Mouse (Mus musculus): ENCODE results near the gene Sstr2. TPM values are rescaled to one million over a fixed set of nuclear protein-coding genes. Genes with fewer than 3 reads are reported as not detected.

The Sstr2 gene
- polyA plus RNA-seq, 1 experiment, result 0.86 TPM

- Histone ChIP-seq H3K4me3 (ENCODE audit: insufficient read depth, low read length) (no peak overlapping the region), H3K27ac (ENCODE audit: insufficient read depth, low read length) (no peak overlapping the region), H3K4me1 (ENCODE audit: control insufficient read depth, insufficient read depth, low read length) (no peaks in the 10 kb centered on the region)
- TF ChIP-seq CTCF (IDR thresholded peaks at IDR 0.05; ENCODE audit: borderline replicate concordance, insufficient read depth, low read length) (no peak), POLR2A (IDR thresholded peaks at IDR 0.05; ENCODE audit: low read depth, low read length) (no peak)
Measured at GRCm38 (mm10) chr11:113632303-113632702, 13.2 kb downstream of the Sstr2 start.

DNA sequence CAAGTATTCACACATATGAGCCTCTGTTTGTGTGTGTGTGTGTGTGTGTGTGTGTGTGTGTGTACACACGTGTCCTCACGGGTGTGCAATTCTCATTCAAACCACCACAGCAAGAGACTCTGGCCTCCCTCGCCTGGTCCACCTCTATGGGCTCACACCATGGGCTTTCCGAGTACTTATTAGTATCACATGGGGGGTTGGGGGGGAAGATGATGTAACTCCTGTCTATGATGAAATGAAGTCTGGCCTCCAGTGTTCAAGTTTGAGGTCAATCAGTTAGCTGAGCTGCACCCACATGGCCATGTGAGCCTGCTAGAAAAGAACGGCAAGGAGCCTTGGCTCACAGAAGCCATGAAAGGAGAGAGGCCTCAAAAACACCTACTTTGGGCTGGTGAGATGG, 14.3 kb downstream of the Sstr2 start:
- no peak for TF ChIP-seq POLR2A (IDR thresholded peaks at IDR 0.05; ENCODE audit: low read depth, low read length)
- no peak for TF ChIP-seq CTCF (IDR thresholded peaks at IDR 0.05; ENCODE audit: borderline replicate concordance, insufficient read depth, low read length)

DNA sequence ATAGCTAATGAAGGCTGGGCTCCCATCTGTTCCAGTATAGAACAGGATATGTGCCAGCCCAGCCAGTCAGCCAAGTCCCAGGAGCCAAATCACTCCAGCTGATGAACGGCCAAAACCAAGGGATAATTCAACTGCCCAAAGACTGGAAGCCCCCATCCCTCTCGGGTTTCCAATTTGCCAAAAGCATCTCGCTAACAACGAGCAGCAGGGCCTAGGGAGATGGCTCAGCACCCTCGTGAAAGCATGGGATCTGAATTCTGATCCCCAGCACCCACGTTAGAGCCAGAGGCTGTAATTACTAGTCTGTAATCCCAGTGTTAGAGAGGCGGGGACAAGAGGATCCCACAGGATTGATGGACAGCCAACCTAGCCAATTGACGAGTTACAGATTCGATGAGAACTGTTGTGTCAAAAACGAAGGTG, 15.6 kb downstream of the Sstr2 start:
- no peaks in the 10 kb centered on the region for H3K4me1 ChIP-seq (ENCODE audit: control insufficient read depth, insufficient read depth, low read length)
- H3K27ac ChIP-seq (ENCODE audit: insufficient read depth, low read length), result no peak overlapping the region
- TF ChIP-seq CTCF (IDR thresholded peaks at IDR 0.05; ENCODE audit: borderline replicate concordance, insufficient read depth, low read length) (no peak), POLR2A (IDR thresholded peaks at IDR 0.05; ENCODE audit: low read depth, low read length) (no peak)
- H3K4me3 ChIP-seq (ENCODE audit: insufficient read depth, low read length), result no peak overlapping the region

More for the DNA sequence above, 14.3 kb downstream of the Sstr2 start:
- Histone ChIP-seq H3K4me1 (ENCODE audit: control insufficient read depth, insufficient read depth, low read length) (no peaks in the 10 kb centered on the region), H3K4me3 (ENCODE audit: insufficient read depth, low read length) (no peak overlapping the region), H3K27ac (ENCODE audit: insufficient read depth, low read length) (no peak overlapping the region)

DNA sequence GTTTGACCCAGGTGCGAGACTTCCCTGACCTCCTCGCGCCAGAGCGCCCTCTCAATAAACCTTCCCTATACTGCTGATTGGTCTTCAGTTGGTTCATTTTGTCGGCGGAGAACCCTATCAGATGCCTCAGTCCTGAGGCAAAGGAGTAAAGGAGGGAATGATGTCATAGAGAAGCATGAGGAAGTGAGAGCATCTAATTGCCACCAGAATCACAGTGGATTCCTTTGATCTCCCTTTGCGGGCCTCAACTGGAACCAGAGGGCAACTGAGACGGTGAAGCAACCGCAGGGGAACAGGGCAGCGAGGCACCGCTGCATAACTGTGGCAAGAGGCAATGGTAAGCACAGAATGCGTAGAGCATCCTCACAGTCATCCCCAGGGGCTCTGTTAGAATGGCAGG, 19.5 kb downstream of the Sstr2 start:
- Histone ChIP-seq H3K27ac (ENCODE audit: insufficient read depth, low read length) (no peak overlapping the region), H3K4me1 (ENCODE audit: control insufficient read depth, insufficient read depth, low read length) (no peaks in the 10 kb centered on the region), H3K4me3 (ENCODE audit: insufficient read depth, low read length) (no peak overlapping the region)
- TF ChIP-seq POLR2A (IDR thresholded peaks at IDR 0.05; ENCODE audit: low read depth, low read length), result no peak
- TF ChIP-seq CTCF (IDR thresholded peaks at IDR 0.05; ENCODE audit: borderline replicate concordance, insufficient read depth, low read length), result no peak

DNA sequence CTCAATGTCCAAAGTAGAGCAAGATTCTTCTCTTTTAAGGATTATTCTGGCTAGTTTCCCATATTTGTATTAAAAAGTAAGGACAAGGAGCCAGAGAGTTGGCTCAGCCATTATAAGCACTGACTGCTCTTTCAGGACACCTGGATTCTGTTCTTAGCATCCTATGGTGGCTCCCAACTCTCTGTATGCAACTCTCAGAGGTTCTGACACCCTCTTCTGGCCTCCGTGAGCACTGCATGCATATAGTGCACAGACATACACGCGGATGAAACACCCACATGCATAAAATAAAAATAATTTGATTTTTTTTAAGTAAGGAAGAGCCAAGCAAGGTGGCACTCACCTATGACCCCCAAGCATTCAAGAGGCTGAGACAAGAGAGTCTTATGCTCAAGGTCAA, 26.0 kb downstream of the Sstr2 start:
- Histone ChIP-seq H3K27ac (ENCODE audit: insufficient read depth, low read length) (no peak overlapping the region), H3K4me1 (ENCODE audit: control insufficient read depth, insufficient read depth, low read length) (no peaks in the 10 kb centered on the region), H3K4me3 (ENCODE audit: insufficient read depth, low read length) (no peak overlapping the region)
- TF ChIP-seq CTCF (IDR thresholded peaks at IDR 0.05; ENCODE audit: borderline replicate concordance, insufficient read depth, low read length) (no peak), POLR2A (IDR thresholded peaks at IDR 0.05; ENCODE audit: low read depth, low read length) (no peak)

- TF ChIP-seq CTCF (IDR thresholded peaks at IDR 0.05; ENCODE audit: borderline replicate concordance, insufficient read depth, low read length) (peak; percentile 97), POLR2A (IDR thresholded peaks at IDR 0.05; ENCODE audit: low read depth, low read length) (no peak)
- Histone ChIP-seq H3K4me1 (ENCODE audit: control insufficient read depth, insufficient read depth, low read length) (no peaks in the 10 kb centered on the region), H3K4me3 (ENCODE audit: insufficient read depth, low read length) (no peak overlapping the region), H3K27ac (ENCODE audit: insufficient read depth, low read length) (no peak overlapping the region)
Measured at GRCm38 (mm10) chr11:113648152-113648551, 29.0 kb downstream of the Sstr2 start.

DNA sequence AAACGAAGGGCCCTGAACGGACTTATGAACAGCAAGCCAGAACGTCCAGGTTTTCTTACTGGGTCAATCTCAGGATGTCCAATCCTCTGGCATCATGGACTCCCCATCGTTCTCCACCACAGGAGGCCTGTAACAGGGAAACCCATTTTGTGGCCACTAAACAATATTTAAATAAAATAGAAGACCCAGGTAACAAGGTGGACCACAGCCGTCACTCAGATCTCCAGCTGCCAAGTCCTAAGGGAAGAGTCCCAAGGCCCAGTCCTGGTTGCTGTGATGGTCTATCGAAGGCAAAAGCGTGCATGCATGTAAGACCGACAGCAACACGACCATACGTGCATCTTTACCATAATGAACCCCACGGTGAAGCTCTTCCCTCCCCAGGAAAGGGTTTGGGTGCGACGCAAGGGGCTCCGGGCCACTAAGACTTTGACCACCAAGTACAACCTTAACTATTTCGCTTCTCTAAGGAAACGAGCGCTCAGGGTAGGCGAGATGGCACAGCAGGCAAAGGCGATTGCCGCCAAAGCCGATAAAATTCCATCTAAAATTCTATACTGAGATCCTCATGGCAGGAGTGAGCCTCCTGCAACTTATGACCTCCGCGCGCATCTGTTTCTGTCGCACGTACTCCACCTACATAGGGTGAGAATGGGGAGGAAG, 29.7 kb downstream of the Sstr2 start, which contains the start of gene Cog1:
Gene Cog1 (plus strand): TSS at position 480 of the 663 bp plus-strand sequence.
- Histone ChIP-seq H3K27ac (ENCODE audit: insufficient read depth, low read length) (peak within 1 kb of the TSS; percentile 88), H3K4me3 (ENCODE audit: insufficient read depth, low read length) (peak within 1 kb of the TSS; percentile 87), H3K4me1 (ENCODE audit: control insufficient read depth, insufficient read depth, low read length) (peaks cover 2% of the 10 kb centered on the region)
- no peak for TF ChIP-seq CTCF (IDR thresholded peaks at IDR 0.05; ENCODE audit: borderline replicate concordance, insufficient read depth, low read length)
- TF ChIP-seq POLR2A (IDR thresholded peaks at IDR 0.05; ENCODE audit: low read depth, low read length), result no peak

DNA sequence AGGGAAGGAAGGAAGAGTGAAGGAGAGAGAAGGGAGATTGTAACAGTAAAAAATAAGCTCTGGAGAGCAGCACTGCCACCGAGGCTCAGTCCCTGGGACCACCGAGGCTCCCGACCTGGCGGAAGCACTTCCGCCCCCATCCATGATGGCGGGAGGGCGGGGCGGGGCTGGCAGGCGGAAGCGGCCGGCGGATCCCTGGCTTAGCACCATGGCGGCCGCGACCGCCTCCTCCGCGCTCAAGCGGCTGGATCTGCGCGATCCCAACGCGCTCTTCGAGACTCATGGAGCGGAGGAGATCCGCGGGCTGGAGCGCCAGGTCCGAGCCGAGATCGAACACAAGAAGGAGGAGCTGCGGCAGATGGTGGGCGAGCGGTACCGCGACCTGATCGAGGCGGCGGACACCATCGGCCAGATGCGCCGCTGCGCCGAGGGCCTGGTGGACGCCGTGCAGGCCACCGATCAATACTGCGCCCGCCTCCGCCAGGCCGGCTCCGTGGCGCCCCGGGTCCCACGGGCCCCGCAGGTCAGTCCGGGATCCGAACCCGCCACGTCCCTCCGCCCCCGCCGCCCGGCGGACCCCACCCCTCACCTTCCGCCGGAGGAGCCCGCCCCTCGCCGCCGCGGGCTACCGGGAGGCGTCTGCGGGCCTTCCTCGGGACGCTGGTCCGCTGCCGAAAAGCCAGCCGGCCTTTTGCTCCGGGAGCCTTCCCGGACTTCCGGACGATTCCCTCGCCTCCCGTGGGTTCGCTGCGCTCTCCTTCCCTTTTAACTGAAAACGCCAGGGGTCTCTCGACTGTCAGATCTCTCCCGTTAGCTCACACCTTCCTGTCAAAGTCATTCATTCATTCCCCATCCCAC, 30.4 kb downstream of the Sstr2 start, which contains the start of gene Slc39a11:
Gene Slc39a11 (minus strand): TSS at position 727 of the 858 bp plus-strand sequence.
- TF ChIP-seq CTCF (IDR thresholded peaks at IDR 0.05; ENCODE audit: borderline replicate concordance, insufficient read depth, low read length) (no peak), POLR2A (IDR thresholded peaks at IDR 0.05; ENCODE audit: low read depth, low read length) (peak; percentile 81)
- H3K27ac ChIP-seq (ENCODE audit: insufficient read depth, low read length), result peak within 1 kb of the TSS; percentile 88
- H3K4me3 ChIP-seq (ENCODE audit: insufficient read depth, low read length), result peak within 1 kb of the TSS; percentile 87
- peaks cover 8% of the 10 kb centered on the region for H3K4me1 ChIP-seq (ENCODE audit: control insufficient read depth, insufficient read depth, low read length)

GRCm38 (mm10) chr11:113651206-113651906, 32.2 kb downstream of the Sstr2 start:
- no peak overlapping the region for H3K4me3 ChIP-seq (ENCODE audit: insufficient read depth, low read length)
- H3K4me1 ChIP-seq (ENCODE audit: control insufficient read depth, insufficient read depth, low read length), result peaks cover 15% of the 10 kb centered on the region
- H3K27ac ChIP-seq (ENCODE audit: insufficient read depth, low read length), result no peak overlapping the region
- TF ChIP-seq CTCF (IDR thresholded peaks at IDR 0.05; ENCODE audit: borderline replicate concordance, insufficient read depth, low read length), result no peak
- TF ChIP-seq POLR2A (IDR thresholded peaks at IDR 0.05; ENCODE audit: low read depth, low read length), result no peak
